Mouse (Mus musculus) T-helper 1 cell (primary cell): Measurements from ENCODE around the gene Elf3.
"Not testable (repeated sequence)": the region's sequence is repeated elsewhere in the genome, so short reads cannot be mapped to it uniquely, and the experiment has no call there.

Experiments used
- in situ Hi-C: fragments of 300-600 bp; cut with MboI, MseI; formaldehyde crosslinking; loops from one replicate; pipeline ENCODE4 v1.15.1; 2025; ENCODE audit warnings: high pct_unique_total_duplicates

The Elf3 gene

GRCm38 (mm10) chr1:135237131-135237851 is 21.1 kb downstream of the Elf3 start:
- in situ Hi-C loops: no loop called here

GRCm38 (mm10) chr1:135234771-135235170 is 23.6 kb downstream of the Elf3 start:
- in situ Hi-C loops: no loop called here

GRCm38 (mm10) chr1:135233961-135234360 is 24.4 kb downstream of the Elf3 start:
- in situ Hi-C loops: no loop called here

- in situ Hi-C loops: not testable (repeated sequence)
Measured at GRCm38 (mm10) chr1:135231878-135232277, 26.5 kb downstream of the Elf3 start.

- in situ Hi-C loops: loop anchor here (10.0 kb wide), 1 partner anchor 1653 kb away; no protein-coding TSS in a partner anchor
Measured at GRCm38 (mm10) chr1:135227339-135227950, 30.9 kb downstream of the Elf3 start.

- in situ Hi-C loops: loop anchor here (10.0 kb wide), 1 partner anchor 1650 kb away; no protein-coding TSS in a partner anchor
Measured at GRCm38 (mm10) chr1:135224981-135225604, 33.3 kb downstream of the Elf3 start.

GRCm38 (mm10) chr1:135224147-135224546 is 34.2 kb downstream of the Elf3 start:
- in situ Hi-C loops: loop anchor here (10.0 kb wide), 1 partner anchor 1649 kb away; no protein-coding TSS in a partner anchor

GRCm38 (mm10) chr1:135217607-135218233 is 40.6 kb downstream of the Elf3 start:
- in situ Hi-C loops: no loop called here

GRCm38 (mm10) chr1:135213772-135214640 is 44.4 kb downstream of the Elf3 start:
- in situ Hi-C loops: no loop called here

- in situ Hi-C loops: no loop called here
Measured at GRCm38 (mm10) chr1:135210421-135210820, 47.9 kb downstream of the Elf3 start.

GRCm38 (mm10) chr1:135208716-135209115 is 49.7 kb downstream of the Elf3 start:
- in situ Hi-C loops: no loop called here

GRCm38 (mm10) chr1:135206586-135207339 is 51.6 kb downstream of the Elf3 start:
- in situ Hi-C loops: no loop called here

- in situ Hi-C loops: no loop called here
Measured at GRCm38 (mm10) chr1:135205257-135205656, 53.1 kb downstream of the Elf3 start.

GRCm38 (mm10) chr1:135204196-135205126 is 53.9 kb downstream of the Elf3 start:
- in situ Hi-C loops: no loop called here
